Mouse (Mus musculus) ES-E14 (cell line): ENCODE data around the gene Wnt5a. TPM values are rescaled to one million over a fixed set of nuclear protein-coding genes. Genes with fewer than 3 reads are reported as not detected.

Source experiments
- DNase-seq: peaks from one replicate; pipeline ENCODE4 v3.0.0-alpha.2; 2013; ENCODE audit warnings: low read depth, low spot score
- H3K27ac ChIP-seq: 2 replicates; pipeline ENCODE4 v1.5.1; 2012; ENCODE audit warnings: low read depth, mild to moderate bottlenecking, low read length, moderate library complexity, mixed read lengths; ENCODE audit not compliant: poor library complexity, insufficient read depth, severe bottlenecking
- H3K36me3 ChIP-seq: 2 replicates; pipeline ENCODE4 v1.6.1; 2012; ENCODE audit warnings: mild to moderate bottlenecking, low read length, moderate library complexity, mixed read lengths; ENCODE audit not compliant: control insufficient read depth, poor library complexity, insufficient read depth, severe bottlenecking
- H3K4me1 ChIP-seq, 2 experiments: fragments of 150-350 bp in 1 of 2; sonication (generic) in 1 of 2; 2 replicates each; pipeline ENCODE4 v1.6.1; 2012; ENCODE audit warnings: low read length in 2 of 2, mild to moderate bottlenecking in 1 of 2, mixed read lengths in 1 of 2; ENCODE audit not compliant: control insufficient read depth in 2 of 2, insufficient read depth in 2 of 2, poor library complexity in 1 of 2
- H3K4me3 ChIP-seq, 2 experiments: fragments of 150-350 bp in 1 of 2; sonication (generic) in 1 of 2; 2 replicates each; pipeline ENCODE4 v1.5.1; 2012; ENCODE audit warnings: low read length in 2 of 2, low read depth in 1 of 2, mild to moderate bottlenecking in 1 of 2, mixed read lengths in 1 of 2; ENCODE audit not compliant: insufficient read depth in 1 of 2, poor library complexity in 1 of 2, severe bottlenecking in 1 of 2
- H3K9ac ChIP-seq: 2 replicates; pipeline ENCODE4 v1.6.1; 2012; ENCODE audit warnings: low read depth, mild to moderate bottlenecking, low read length, mixed read lengths; ENCODE audit not compliant: poor library complexity, insufficient read depth, severe bottlenecking
- H3K9me3 ChIP-seq: fragments of 150-350 bp; sonication (generic); 2 replicates; pipeline ENCODE4 v1.6.1; 2012; ENCODE audit warnings: low read depth, mild to moderate bottlenecking, low read length; ENCODE audit not compliant: control insufficient read depth, insufficient read depth
- CHD2 ChIP-seq: IDR thresholded peaks from 2 replicates; pipeline ENCODE4 v1.6.1; 2014; ENCODE audit warnings: mild to moderate bottlenecking, low read depth, low read length, inconsistent platforms
- HCFC1 ChIP-seq: IDR thresholded peaks from 2 replicates; pipeline ENCODE4 v1.6.1; 2012; ENCODE audit warnings: low read length, inconsistent platforms, borderline replicate concordance; ENCODE audit not compliant: insufficient read depth
- MAFK ChIP-seq: IDR thresholded peaks from 2 replicates; pipeline ENCODE4 v1.6.1; 2014; ENCODE audit warnings: mild to moderate bottlenecking, low read depth, low read length, inconsistent platforms; ENCODE audit not compliant: insufficient read depth
- ZC3H11A ChIP-seq: IDR thresholded peaks from 2 replicates; pipeline ENCODE4 v1.6.1; 2012; ENCODE audit warnings: low read depth, mild to moderate bottlenecking, inconsistent platforms, low read length, borderline replicate concordance
- ZNF384 ChIP-seq: IDR thresholded peaks from 2 replicates; pipeline ENCODE4 v1.6.1; 2012; ENCODE audit warnings: low read depth, low read length, inconsistent platforms
- in situ Hi-C, 2 experiments: fragments of 600-800 bp; cut with MboI; formaldehyde crosslinking; loops; one replicate each; pipeline ENCODE4 v1.15.1; 2025; ENCODE audit warnings: low sequenced_read_pairs in 2 of 2, inconsistent platforms in 1 of 2; ENCODE audit not compliant: unreplicated experiment in 2 of 2
- total RNA-seq: library from RNA; depleted of rRNA; stranded (reverse); fragments of 300-350 nt; gene quantifications from 2 replicates; pipeline ENCODE4 v1.2.3, GENCODE M21; 2012

Wnt5a gene
- total RNA-seq, 1 experiment = 4.9 TPM

GRCm38 (mm10) chr14:28476746-28477145 is 27.8 kb upstream of the Wnt5a start:
- no peaks in the 10 kb centered on the region for H3K9me3 ChIP-seq
- no peak for DNase-seq
- no peaks in the 10 kb centered on the region for H3K36me3 ChIP-seq
- in situ Hi-C loops = loop anchor here in 1 of 2 experiments (25.0 kb wide), 1 partner anchor 664 kb away; no protein-coding TSS in a partner anchor
- H3K4me1 ChIP-seq = no peaks in the 10 kb centered on the region
- no peak for TF ChIP-seq CHD2
- TF ChIP-seq HCFC1 = no peak
- TF ChIP-seq ZNF384 = no peak
- TF ChIP-seq MAFK = no peak
- no peak for TF ChIP-seq ZC3H11A
- no peak overlapping the region for H3K9ac ChIP-seq
- H3K4me3 ChIP-seq = no peak overlapping the region
- no peak overlapping the region for H3K27ac ChIP-seq

- in situ Hi-C loops = loop anchor here in 1 of 2 experiments (25.0 kb wide), 1 partner anchor 669 kb away; no protein-coding TSS in a partner anchor
- Histone ChIP-seq H3K27ac (no peak overlapping the region), H3K36me3 (no peaks in the 10 kb centered on the region), H3K9me3 (no peaks in the 10 kb centered on the region), H3K9ac (no peak overlapping the region), H3K4me3 (no peak overlapping the region), H3K4me1 (no peaks in the 10 kb centered on the region)
- TF ChIP-seq ZNF384 = no peak
- TF ChIP-seq MAFK = no peak
- no peak for TF ChIP-seq ZC3H11A
- no peak for TF ChIP-seq HCFC1
- no peak for TF ChIP-seq CHD2
- no peak for DNase-seq
These were observed 23.7 kb upstream of the Wnt5a start for GRCm38 (mm10) chr14:28480866-28481265.

DNA sequence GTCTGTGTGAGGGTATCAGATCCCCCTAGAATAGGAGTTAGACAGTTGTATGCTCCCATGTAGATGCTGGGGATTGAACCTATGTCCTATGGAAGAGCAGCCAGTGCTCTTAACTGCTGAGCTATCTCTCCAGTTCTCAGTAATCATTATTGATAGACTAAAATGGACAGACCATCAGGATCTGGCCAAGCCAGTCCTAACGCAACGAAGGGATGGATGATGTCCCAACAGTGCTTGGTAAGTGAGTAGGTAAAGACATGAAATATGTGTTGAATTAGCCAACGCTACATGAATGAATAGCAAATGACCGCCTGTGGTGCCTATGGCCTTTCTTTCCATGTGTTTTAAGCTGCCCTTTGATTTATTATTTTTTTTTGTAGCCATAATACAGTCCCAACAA is 10.7 kb upstream of the Wnt5a start:
- H3K9ac ChIP-seq = no peak overlapping the region
- no peaks in the 10 kb centered on the region for H3K4me1 ChIP-seq
- in situ Hi-C loops = loop anchor here in 1 of 2 experiments (25.0 kb wide), 1 partner anchor 682 kb away; no protein-coding TSS in a partner anchor
- H3K27ac ChIP-seq = no peak overlapping the region
- no peak for DNase-seq
- no peaks in the 10 kb centered on the region for H3K36me3 ChIP-seq
- no peak overlapping the region for H3K4me3 ChIP-seq
- TF ChIP-seq ZC3H11A (no peak), CHD2 (no peak), HCFC1 (no peak), ZNF384 (no peak), MAFK (no peak)
- no peaks in the 10 kb centered on the region for H3K9me3 ChIP-seq

GRCm38 (mm10) chr14:28494273-28494672 is 10.3 kb upstream of the Wnt5a start:
- no peak overlapping the region for H3K27ac ChIP-seq
- DNase-seq = no peak
- H3K4me3 ChIP-seq = no peak overlapping the region
- no peak for TF ChIP-seq CHD2
- no peak for TF ChIP-seq HCFC1
- no peak for TF ChIP-seq MAFK
- no peaks in the 10 kb centered on the region for H3K4me1 ChIP-seq
- no peaks in the 10 kb centered on the region for H3K9me3 ChIP-seq
- H3K36me3 ChIP-seq = no peaks in the 10 kb centered on the region
- no peak overlapping the region for H3K9ac ChIP-seq
- in situ Hi-C loops = loop anchor here in 1 of 2 experiments (25.0 kb wide), 1 partner anchor 682 kb away; no protein-coding TSS in a partner anchor

DNA sequence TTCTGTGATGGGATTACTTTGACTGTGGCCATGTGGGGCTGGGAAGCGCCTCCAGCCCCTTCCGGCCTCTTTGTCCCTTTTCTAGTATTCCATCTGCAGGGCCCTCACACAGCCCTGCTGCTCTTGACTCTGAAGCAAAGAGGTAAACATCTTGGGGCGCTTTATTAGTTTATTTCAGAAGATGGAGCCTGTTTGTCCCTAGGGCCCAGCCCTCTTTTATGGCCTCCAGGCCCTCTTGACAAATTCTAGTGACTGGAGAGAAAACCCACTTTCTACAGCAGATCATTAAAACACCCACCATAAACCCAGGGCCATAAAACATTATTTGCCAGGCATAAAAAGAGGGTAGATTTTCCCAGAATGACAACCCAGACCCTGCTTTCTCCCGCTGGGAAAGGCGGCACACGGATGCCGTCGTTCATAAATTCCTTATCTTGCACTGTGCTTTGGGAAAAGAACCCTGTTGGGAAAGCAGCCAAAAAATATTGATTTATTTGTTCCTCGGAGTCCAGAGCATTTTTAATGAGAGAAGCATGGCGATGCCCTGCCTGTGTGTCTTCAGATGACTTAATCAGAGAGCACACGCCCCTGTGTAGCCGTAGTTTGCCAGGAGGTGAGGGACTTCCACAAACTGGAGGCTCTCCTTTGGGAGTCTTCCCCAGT is 3.2 kb upstream of the Wnt5a start:
- in situ Hi-C loops = loop anchor here (10.0 to 25.0 kb wide), 3 partner anchors 564 to 1223 kb away; partner anchors contain the start of gene Cacna2d3 (in 2 of the 2)
- H3K4me3 ChIP-seq = no peak overlapping the region
- H3K36me3 ChIP-seq = no peaks in the 10 kb centered on the region
- no peaks in the 10 kb centered on the region for H3K9me3 ChIP-seq
- no peak for DNase-seq
- H3K4me1 ChIP-seq = no peaks in the 10 kb centered on the region
- TF ChIP-seq MAFK (no peak), CHD2 (no peak), ZC3H11A (no peak)
- no peak overlapping the region for H3K27ac ChIP-seq
- no peak overlapping the region for H3K9ac ChIP-seq
